Mouse (Mus musculus): Measurements from ENCODE around the gene Ttll13. TPM values are rescaled to one million over a fixed set of nuclear protein-coding genes. Genes with fewer than 3 reads are reported as not detected.

Gene Ttll13
- polyA plus RNA-seq, 1 experiment from 2014 or later, result 0.43 TPM

- no peaks in the 10 kb centered on the region for H3K27me3 ChIP-seq (ENCODE audit: insufficient read depth, low read length)
- under 1% methylated on average over 29 of the region's 29 CpGs for WGBS (ENCODE audit: insufficient replicate concordance)
- DNase-seq (no peak), ATAC-seq (peak; percentile 62)
- peak overlapping the region; percentile 84 for H3K27ac ChIP-seq (ENCODE audit: low read depth)
- peak overlapping the region; percentile 68 for H3K4me3 ChIP-seq (ENCODE audit: low read depth, low read length)
- H3K9ac ChIP-seq (replicated peaks), result peak overlapping the region; percentile 77
- no peaks in the 10 kb centered on the region for H3K9me3 ChIP-seq (ENCODE audit: low read length)
- H3K4me1 ChIP-seq (ENCODE audit: insufficient read depth), result peaks cover 26% of the 10 kb centered on the region
- TF ChIP-seq CTCF (IDR thresholded peaks at IDR 0.05; ENCODE audit: low read depth) (no peak), EP300 (IDR thresholded peaks at IDR 0.05; ENCODE audit: low read depth) (no peak)
- H3K36me3 ChIP-seq (replicated peaks; ENCODE audit: insufficient read depth, low read length), result peaks cover 18% of the 10 kb centered on the region
- peak overlapping the region; percentile 98 for H3K4me2 ChIP-seq (ENCODE audit: low read depth, low read length)
These were observed 14.1 kb upstream of the Ttll13 start for GRCm38 (mm10) chr7:80231971-80232488.

- peak within 1 kb of the TSS; percentile 68 for H3K4me3 ChIP-seq (ENCODE audit: low read depth, low read length)
- peak within 1 kb of the TSS; percentile 84 for H3K27ac ChIP-seq (ENCODE audit: low read depth)
- TF ChIP-seq EP300 (IDR thresholded peaks at IDR 0.05; ENCODE audit: low read depth), result no peak
- TF ChIP-seq CTCF (IDR thresholded peaks at IDR 0.05; ENCODE audit: low read depth), result 0 out of 2 replicates have a peak, but pooled peaks have one; percentile 7
- under 1% methylated on average over 54 of the region's 56 CpGs for WGBS (ENCODE audit: insufficient replicate concordance)
- no peaks in the 10 kb centered on the region for H3K9me3 ChIP-seq (ENCODE audit: low read length)
- peak; percentile 99 for DNase-seq
- H3K4me2 ChIP-seq (ENCODE audit: low read depth, low read length), result peak within 1 kb of the TSS; percentile 98
- H3K27me3 ChIP-seq (ENCODE audit: insufficient read depth, low read length), result no peaks in the 10 kb centered on the region
- H3K36me3 ChIP-seq (replicated peaks; ENCODE audit: insufficient read depth, low read length), result peaks cover 12% of the 10 kb centered on the region
- H3K4me1 ChIP-seq (ENCODE audit: insufficient read depth), result peaks cover 26% of the 10 kb centered on the region
- peak; percentile 99 for ATAC-seq
- H3K9ac ChIP-seq (replicated peaks), result peak within 1 kb of the TSS; percentile 83
These were observed 13.6 kb upstream of the Ttll13 start, which contains the start of the genes Cib1 and Gdpgp1 for GRCm38 (mm10) chr7:80232489-80233029. Cib1 (minus strand) TSS chr7:80232813. Gdpgp1 (plus strand) TSS chr7:80232865.

GRCm38 (mm10) chr7:80233799-80234198 lies 12.4 kb upstream of the Ttll13 start:
- Histone ChIP-seq H3K27ac (ENCODE audit: low read depth) (no peak overlapping the region), H3K4me3 (ENCODE audit: low read depth, low read length) (peak overlapping the region; percentile 68), H3K9ac (replicated peaks) (peak overlapping the region; percentile 47; the same call in 1 of the 2 replicates), H3K27me3 (ENCODE audit: insufficient read depth, low read length) (no peaks in the 10 kb centered on the region), H3K4me2 (ENCODE audit: low read depth, low read length) (peak overlapping the region; percentile 98), H3K36me3 (replicated peaks; ENCODE audit: insufficient read depth, low read length) (peaks cover 8% of the 10 kb centered on the region), H3K4me1 (ENCODE audit: insufficient read depth) (peaks cover 26% of the 10 kb centered on the region), H3K9me3 (ENCODE audit: low read length) (no peaks in the 10 kb centered on the region)
- no peak for ATAC-seq
- 50% methylated on average over 9 of the region's 9 CpGs for WGBS (ENCODE audit: insufficient replicate concordance)
- TF ChIP-seq CTCF (IDR thresholded peaks at IDR 0.05; ENCODE audit: low read depth) (no peak), EP300 (IDR thresholded peaks at IDR 0.05; ENCODE audit: low read depth) (no peak)
- no peak for DNase-seq

GRCm38 (mm10) chr7:80238542-80238941 lies 7.6 kb upstream of the Ttll13 start:
- no peaks in the 10 kb centered on the region for H3K9me3 ChIP-seq (ENCODE audit: low read length)
- no peak overlapping the region for H3K4me2 ChIP-seq (ENCODE audit: low read depth, low read length)
- H3K36me3 ChIP-seq (replicated peaks; ENCODE audit: insufficient read depth, low read length), result peaks cover 15% of the 10 kb centered on the region
- no peak for TF ChIP-seq CTCF (IDR thresholded peaks at IDR 0.05; ENCODE audit: low read depth)
- TF ChIP-seq EP300 (IDR thresholded peaks at IDR 0.05; ENCODE audit: low read depth), result no peak
- H3K4me3 ChIP-seq (ENCODE audit: low read depth, low read length), result no peak overlapping the region
- no peak overlapping the region for H3K27ac ChIP-seq (ENCODE audit: low read depth)
- no peak for DNase-seq
- no peaks in the 10 kb centered on the region for H3K27me3 ChIP-seq (ENCODE audit: insufficient read depth, low read length)
- no peak for ATAC-seq
- WGBS (ENCODE audit: insufficient replicate concordance), result 85% methylated on average over 10 of the region's 10 CpGs
- no peak overlapping the region for H3K9ac ChIP-seq (replicated peaks)
- peaks cover 4% of the 10 kb centered on the region for H3K4me1 ChIP-seq (ENCODE audit: insufficient read depth)

GRCm38 (mm10) chr7:80241661-80242060 lies 4.5 kb upstream of the Ttll13 start:
- peaks cover 7% of the 10 kb centered on the region; the same call in 1 of the 2 replicates for H3K4me1 ChIP-seq (ENCODE audit: insufficient read depth)
- no peaks in the 10 kb centered on the region for H3K9me3 ChIP-seq (ENCODE audit: low read length)
- H3K27ac ChIP-seq (ENCODE audit: low read depth), result no peak overlapping the region
- no peak overlapping the region for H3K4me2 ChIP-seq (ENCODE audit: low read depth, low read length)
- peaks cover 15% of the 10 kb centered on the region for H3K36me3 ChIP-seq (replicated peaks; ENCODE audit: insufficient read depth, low read length)
- no peak overlapping the region for H3K9ac ChIP-seq (replicated peaks)
- no peak for TF ChIP-seq CTCF (IDR thresholded peaks at IDR 0.05; ENCODE audit: low read depth)
- TF ChIP-seq EP300 (IDR thresholded peaks at IDR 0.05; ENCODE audit: low read depth), result no peak
- ATAC-seq (no peak), DNase-seq (no peak)
- H3K4me3 ChIP-seq (ENCODE audit: low read depth, low read length), result no peak overlapping the region
- 72% methylated on average over 4 of the region's 4 CpGs for WGBS (ENCODE audit: insufficient replicate concordance)
- no peaks in the 10 kb centered on the region for H3K27me3 ChIP-seq (ENCODE audit: insufficient read depth, low read length)

GRCm38 (mm10) chr7:80244851-80245250 lies 1.3 kb upstream of the Ttll13 start:
- DNase-seq (no peak), ATAC-seq (no peak)
- Histone ChIP-seq H3K27ac (ENCODE audit: low read depth) (no peak overlapping the region), H3K4me1 (ENCODE audit: insufficient read depth) (peaks cover 11% of the 10 kb centered on the region), H3K9ac (replicated peaks) (no peak overlapping the region), H3K4me3 (ENCODE audit: low read depth, low read length) (no peak overlapping the region), H3K27me3 (ENCODE audit: insufficient read depth, low read length) (no peaks in the 10 kb centered on the region), H3K4me2 (ENCODE audit: low read depth, low read length) (no peak overlapping the region), H3K36me3 (replicated peaks; ENCODE audit: insufficient read depth, low read length) (0 out of 2 replicates have a peak, but pooled peaks cover 4% of the 10 kb centered on the region), H3K9me3 (ENCODE audit: low read length) (no peaks in the 10 kb centered on the region)
- WGBS (ENCODE audit: insufficient replicate concordance), result 93% methylated on average over 4 of the region's 4 CpGs
- TF ChIP-seq EP300 (IDR thresholded peaks at IDR 0.05; ENCODE audit: low read depth) (no peak), CTCF (IDR thresholded peaks at IDR 0.05; ENCODE audit: low read depth) (no peak)

Measured in liver, postnatal 0 days (tissue).